Mouse (Mus musculus) forebrain, postnatal 0 days (tissue): ENCODE results near the gene Defb47. TPM values are rescaled to one million over a fixed set of nuclear protein-coding genes. Genes with fewer than 3 reads are reported as not detected.

ENCODE experiments used
- ATAC-seq: fragments of 200-750 bp; cut with Nextera tagmentation; 2 replicates; pipeline ENCODE4 v1.8.0; 2017; ENCODE audit warnings: mild to moderate bottlenecking, moderate library complexity
- DNase-seq: peaks from one replicate; pipeline ENCODE4 v3.0.0-alpha.2; 2015
- H3K27ac ChIP-seq: fragments of 300-500 bp; sonication (generic); 2 replicates; pipeline ENCODE4 v1.5.1; 2014; ENCODE audit warnings: low read depth, mild to moderate bottlenecking, antibody characterized with exemption, low read length, moderate library complexity, mixed read lengths
- H3K27me3 ChIP-seq: fragments of 300-500 bp; sonication (generic); 2 replicates; pipeline ENCODE4 v1.6.1; 2014; ENCODE audit warnings: mild to moderate bottlenecking, low read length, mixed read lengths; ENCODE audit not compliant: insufficient read depth
- H3K36me3 ChIP-seq: fragments of 300-500 bp; sonication (generic); 2 replicates; pipeline ENCODE4 v1.6.1; 2014; ENCODE audit warnings: mild to moderate bottlenecking, moderate library complexity; ENCODE audit not compliant: insufficient read depth
- H3K4me1 ChIP-seq: fragments of 300-500 bp; sonication (generic); 2 replicates; pipeline ENCODE4 v1.6.1; 2014; ENCODE audit warnings: antibody characterized with exemption; ENCODE audit not compliant: insufficient read depth
- H3K4me2 ChIP-seq: fragments of 300-500 bp; sonication (generic); 2 replicates; pipeline ENCODE4 v1.6.1; 2014; ENCODE audit warnings: low read depth, mild to moderate bottlenecking, moderate library complexity
- H3K4me3 ChIP-seq: fragments of 300-500 bp; sonication (generic); 2 replicates; pipeline ENCODE4 v1.5.1; 2014; ENCODE audit warnings: low read depth, low read length, mixed read lengths
- H3K9ac ChIP-seq: fragments of 300-500 bp; sonication (generic); 2 replicates; pipeline ENCODE4 v1.6.1; 2014; ENCODE audit warnings: mild to moderate bottlenecking
- H3K9me3 ChIP-seq: fragments of 300-500 bp; sonication (generic); 2 replicates; pipeline ENCODE4 v1.6.1; 2016; ENCODE audit warnings: low read length
- CTCF ChIP-seq: sonication (generic); IDR thresholded peaks from 2 replicates; pipeline ENCODE4 v1.5.1; 2016; ENCODE audit warnings: antibody characterized with exemption, control low read depth, low read depth
- WGBS: fragments of 180-500 bp; shearing (Covaris S2); extraction: QIAGEN DNeasy Blood & Tissue Kit; methylation state at CpG from one replicate; pipeline ENCODE4 v1.1.7; 2014; 5-methylcytosine and 5-hydroxymethylcytosine counted together
- polyA plus RNA-seq: library from polyadenylated mRNA; unstranded; fragments of >200 nt; fragmentation: Nextera tagmentation; extraction: Ambion mirVana; gene quantifications from 2 replicates; pipeline ENCODE4 v1.2.1, GENCODE M21; 2015
- total RNA-seq: library from RNA; depleted of rRNA; stranded (reverse); fragments of >200 nt; gene quantifications from 2 replicates; pipeline ENCODE4 v1.2.3, GENCODE M21; 2014; rRNA removed

Gene Defb47
- total RNA-seq (not detected in 2 replicates), polyA plus RNA-seq (not detected in 2 replicates)

DNA sequence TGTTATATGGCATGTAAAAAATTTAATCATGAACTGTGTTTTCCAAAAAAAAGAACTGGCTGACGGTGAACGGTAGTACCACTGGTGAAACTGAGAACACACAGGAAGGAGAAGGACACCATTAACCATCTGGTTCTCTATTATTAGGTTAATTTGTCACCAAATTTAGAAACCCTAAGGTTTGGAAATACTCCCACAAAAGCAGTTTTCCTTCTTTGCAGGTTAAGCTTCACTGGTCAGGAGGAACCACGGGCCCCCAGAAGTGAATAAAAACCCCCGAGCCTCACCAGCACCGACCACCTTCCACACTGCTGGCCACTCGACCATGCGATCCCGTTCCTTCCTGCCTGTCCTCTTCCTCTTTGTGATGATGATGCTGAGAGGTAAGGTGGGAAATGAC lies at the start of gene Defb47:
Gene Defb47, plus strand, starts transcription at position 301 of the 400 bp plus-strand sequence.
- Histone ChIP-seq H3K27me3 (no peaks in the 10 kb centered on the region), H3K9ac (no peak within 1 kb of the TSS), H3K36me3 (no peaks in the 10 kb centered on the region), H3K4me2 (no peak within 1 kb of the TSS), H3K9me3 (no peaks in the 10 kb centered on the region), H3K27ac (no peak within 1 kb of the TSS), H3K4me3 (no peak within 1 kb of the TSS), H3K4me1 (no peaks in the 10 kb centered on the region)
- 85% methylated on average over 8 of the region's 8 CpGs for WGBS
- no peak for DNase-seq
- ATAC-seq, result no peak
- TF ChIP-seq CTCF, result no peak

GRCm38 (mm10) chr14:62956091-62956490 lies 41.8 kb upstream of the Defb47 start:
- no peak for TF ChIP-seq CTCF
- no peaks in the 10 kb centered on the region for H3K27me3 ChIP-seq
- ATAC-seq (no peak), DNase-seq (no peak)
- no peaks in the 10 kb centered on the region for H3K9me3 ChIP-seq
- H3K4me2 ChIP-seq, result no peak overlapping the region
- H3K9ac ChIP-seq, result no peak overlapping the region
- H3K36me3 ChIP-seq, result peaks cover 27% of the 10 kb centered on the region
- H3K4me1 ChIP-seq, result no peaks in the 10 kb centered on the region
- no peak overlapping the region for H3K4me3 ChIP-seq
- H3K27ac ChIP-seq, result no peak overlapping the region
- WGBS, result 91% methylated on average over 9 of the region's 9 CpGs

DNA sequence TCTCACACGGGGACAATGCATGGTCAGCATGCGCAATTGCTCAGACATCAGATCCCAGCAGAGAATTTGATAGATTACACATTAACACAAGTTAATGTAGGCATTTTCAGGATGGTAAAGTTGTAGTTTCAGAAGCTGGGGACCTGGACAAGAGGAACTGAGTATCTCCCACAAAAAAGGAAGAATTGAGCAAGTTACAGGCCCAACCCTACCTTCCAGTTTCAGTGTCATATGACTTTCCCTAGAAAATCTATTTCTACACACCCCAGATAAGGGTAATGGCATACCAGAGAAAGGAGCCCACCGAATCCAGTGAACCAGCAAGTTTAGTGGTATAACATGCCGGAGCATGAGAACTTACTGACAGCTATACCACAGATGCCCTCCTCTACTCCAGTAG lies 34.2 kb upstream of the Defb47 start:
- Histone ChIP-seq H3K27ac (no peak overlapping the region), H3K9ac (no peak overlapping the region), H3K9me3 (no peaks in the 10 kb centered on the region), H3K27me3 (no peaks in the 10 kb centered on the region), H3K4me3 (no peak overlapping the region), H3K4me1 (no peaks in the 10 kb centered on the region), H3K36me3 (no peaks in the 10 kb centered on the region), H3K4me2 (no peak overlapping the region)
- ATAC-seq (no peak), DNase-seq (no peak)
- no peak for TF ChIP-seq CTCF
- WGBS, result 88% methylated on average over 4 of the region's 4 CpGs

DNA sequence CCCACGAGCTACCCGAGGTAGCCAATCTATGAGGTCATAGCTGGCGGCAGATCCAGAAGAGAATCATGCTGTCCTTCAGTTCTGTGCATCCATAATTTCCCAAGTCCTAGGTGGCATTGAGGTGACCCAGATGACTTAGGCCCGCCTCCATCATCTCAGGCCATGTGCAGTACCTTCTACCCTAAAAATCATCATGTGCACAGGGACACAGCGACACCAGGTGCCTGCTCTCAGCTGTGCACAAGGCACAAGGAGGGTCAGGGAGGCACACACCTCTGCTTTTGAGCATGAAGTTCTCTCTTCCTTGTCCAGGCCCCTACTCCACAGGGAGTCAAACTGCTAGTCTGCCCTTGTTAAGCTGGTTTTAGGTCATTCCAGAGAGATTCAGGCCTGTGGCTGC lies 32.5 kb upstream of the Defb47 start:
- no peak overlapping the region for H3K4me2 ChIP-seq
- no peaks in the 10 kb centered on the region for H3K36me3 ChIP-seq
- no peaks in the 10 kb centered on the region for H3K27me3 ChIP-seq
- 85% methylated on average over 5 of the region's 5 CpGs for WGBS
- no peak overlapping the region for H3K4me3 ChIP-seq
- H3K4me1 ChIP-seq, result no peaks in the 10 kb centered on the region
- no peak overlapping the region for H3K27ac ChIP-seq
- DNase-seq (no peak), ATAC-seq (no peak)
- no peak overlapping the region for H3K9ac ChIP-seq
- H3K9me3 ChIP-seq, result no peaks in the 10 kb centered on the region
- peak; percentile 21; the same call in 1 of the 2 replicates for TF ChIP-seq CTCF

DNA sequence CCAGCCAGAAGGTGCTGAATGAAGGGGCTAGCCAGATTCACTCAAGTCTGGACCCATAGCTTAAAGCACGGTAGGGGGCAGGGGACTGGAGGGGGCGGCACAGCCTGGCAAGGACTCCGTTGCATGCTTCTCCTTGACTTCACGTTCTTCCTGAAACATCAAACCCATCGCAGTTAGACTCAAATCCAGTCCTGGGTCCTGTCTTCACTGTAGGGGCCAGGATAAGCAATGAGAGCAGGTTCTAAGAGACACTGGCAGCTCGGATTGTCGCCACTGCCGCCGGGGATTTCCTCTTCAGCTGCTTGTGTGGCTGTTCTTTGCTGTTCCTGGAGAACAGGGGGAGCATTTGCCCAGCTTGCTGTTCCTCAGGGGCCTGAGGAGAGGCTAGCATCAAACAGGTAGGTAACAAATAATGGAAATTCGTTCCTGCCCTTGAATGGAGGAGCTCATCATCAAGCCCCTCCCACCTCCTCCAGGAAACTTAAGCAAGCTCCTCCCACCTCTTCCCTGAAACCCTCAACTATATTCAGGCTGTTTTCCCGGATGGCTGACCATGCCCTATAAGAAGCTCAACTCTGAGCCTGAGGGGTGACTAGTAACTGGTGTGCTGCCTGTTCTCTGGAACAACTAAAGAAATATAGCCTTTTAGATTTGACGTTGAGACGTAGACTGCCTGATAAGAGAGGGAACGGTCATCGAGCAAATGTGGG lies 31.9 kb upstream of the Defb47 start:
- 25% methylated on average over 15 of the region's 15 CpGs for WGBS
- H3K4me3 ChIP-seq, result no peak overlapping the region
- no peaks in the 10 kb centered on the region for H3K36me3 ChIP-seq
- H3K9me3 ChIP-seq, result no peaks in the 10 kb centered on the region
- TF ChIP-seq CTCF, result no peak
- DNase-seq (peak; percentile 5), ATAC-seq (no peak)
- no peaks in the 10 kb centered on the region for H3K4me1 ChIP-seq
- no peak overlapping the region for H3K9ac ChIP-seq
- H3K4me2 ChIP-seq, result peak overlapping the region; percentile 33
- H3K27me3 ChIP-seq, result no peaks in the 10 kb centered on the region
- H3K27ac ChIP-seq, result no peak overlapping the region

DNA sequence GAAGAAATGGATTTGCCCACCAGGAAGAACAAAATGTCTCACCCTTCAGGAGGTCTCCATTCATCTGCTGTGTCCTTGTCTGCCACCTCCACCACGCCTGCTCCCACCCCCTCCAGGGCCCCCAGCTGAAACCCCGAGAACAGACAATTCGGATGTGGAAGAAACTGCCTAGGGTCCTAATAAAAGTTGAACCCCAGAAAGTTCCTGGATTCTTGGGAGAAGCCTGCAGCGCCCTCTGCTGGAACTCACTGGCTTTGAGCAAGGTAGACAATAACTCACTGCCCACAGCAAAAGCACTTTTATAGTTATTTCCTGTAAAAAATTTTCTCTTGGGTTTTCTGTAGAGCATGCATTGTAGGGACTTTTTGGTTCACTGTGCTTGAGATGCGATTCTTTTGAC lies 22.8 kb upstream of the Defb47 start:
- H3K4me2 ChIP-seq, result no peak overlapping the region
- H3K27ac ChIP-seq, result no peak overlapping the region
- H3K9ac ChIP-seq, result no peak overlapping the region
- WGBS, result 12% methylated on average over 5 of the region's 5 CpGs
- H3K9me3 ChIP-seq, result no peaks in the 10 kb centered on the region
- no peaks in the 10 kb centered on the region for H3K4me1 ChIP-seq
- no peaks in the 10 kb centered on the region for H3K36me3 ChIP-seq
- no peaks in the 10 kb centered on the region for H3K27me3 ChIP-seq
- no peak overlapping the region for H3K4me3 ChIP-seq
- ATAC-seq (no peak), DNase-seq (peak; percentile 62)
- peak; percentile 64 for TF ChIP-seq CTCF

DNA sequence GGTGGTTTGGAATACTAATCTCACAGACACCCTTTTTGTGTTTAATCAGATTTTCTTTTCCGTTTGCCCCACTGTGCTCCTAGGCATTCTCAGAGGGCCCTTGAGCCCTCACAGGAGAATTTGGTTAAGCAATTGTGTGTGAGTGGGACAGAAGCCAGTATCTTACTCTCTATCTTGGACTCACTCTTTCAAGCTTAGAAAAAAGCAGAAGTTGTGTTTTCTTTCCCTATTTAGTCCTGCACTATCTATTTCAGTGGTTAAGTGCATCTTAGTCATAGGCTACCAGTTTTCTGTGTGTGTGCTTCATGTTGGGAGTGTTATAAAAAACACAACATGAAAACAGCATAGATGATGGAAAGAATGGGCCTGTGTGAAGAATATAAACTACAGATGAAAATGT lies 18.1 kb upstream of the Defb47 start:
- Histone ChIP-seq H3K4me2 (no peak overlapping the region), H3K27me3 (no peaks in the 10 kb centered on the region), H3K4me3 (no peak overlapping the region), H3K9me3 (no peaks in the 10 kb centered on the region), H3K36me3 (no peaks in the 10 kb centered on the region), H3K4me1 (no peaks in the 10 kb centered on the region), H3K27ac (no peak overlapping the region), H3K9ac (no peak overlapping the region)
- ATAC-seq (no peak), DNase-seq (no peak)
- WGBS, result 74% methylated on average over 1 of the region's 1 CpGs
- TF ChIP-seq CTCF, result no peak
